Mouse (Mus musculus): ENCODE data around the gene Cmip.
"Not testable (repeated sequence)": the region's sequence is repeated elsewhere in the genome, so short reads cannot be mapped to it uniquely, and the experiment has no call there.

Cmip gene

GRCm38 (mm10) chr8:117420841-117421534, 164.1 kb downstream of the Cmip start:
- DNase-seq (ENCODE audit: low read depth, low spot score): no peak

DNA sequence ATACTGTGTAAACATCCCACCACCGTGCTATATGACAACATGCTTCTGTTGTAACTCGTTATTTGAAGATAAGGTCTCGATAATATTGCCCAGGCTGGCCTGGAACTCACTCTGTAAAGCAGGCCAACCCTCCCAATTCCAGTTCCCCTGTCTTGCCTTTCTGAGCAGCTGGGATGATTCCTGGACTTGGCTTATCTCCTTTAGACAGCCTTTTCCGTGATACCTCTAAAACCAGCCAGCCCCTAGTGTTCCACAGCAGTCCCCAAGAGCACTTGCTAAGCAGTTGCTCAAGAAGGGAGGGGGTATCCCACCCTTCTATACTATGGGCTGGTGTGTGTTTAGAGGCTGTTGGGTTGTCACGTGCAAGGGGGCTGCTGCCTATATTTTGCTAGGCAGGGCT, 165.0 kb downstream of the Cmip start:
- no peak for DNase-seq (ENCODE audit: low read depth, low spot score)

GRCm38 (mm10) chr8:117422343-117422742, 165.5 kb downstream of the Cmip start:
- no peak for DNase-seq (ENCODE audit: low read depth, low spot score)

DNA sequence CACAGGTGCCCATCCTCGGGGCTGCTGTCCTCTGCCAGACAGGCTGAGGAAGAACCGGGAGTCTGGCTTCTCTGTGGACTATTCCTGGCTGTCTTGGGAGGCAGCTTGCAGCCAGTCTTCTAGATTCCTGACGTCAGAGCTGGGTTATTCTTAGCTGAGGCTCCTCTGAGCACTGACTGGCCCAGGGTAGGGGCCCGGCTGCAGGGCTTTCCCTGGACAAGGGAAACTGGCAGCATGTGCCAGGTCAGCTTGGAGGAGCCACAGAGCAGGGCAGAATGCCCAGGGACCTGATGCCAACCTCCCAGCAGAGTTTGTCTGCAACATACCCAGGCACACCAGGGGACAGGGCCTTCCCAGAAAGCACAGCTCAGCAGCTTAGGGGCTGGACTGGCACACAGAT, 166.2 kb downstream of the Cmip start:
- DNase-seq (ENCODE audit: low read depth, low spot score): no peak

DNA sequence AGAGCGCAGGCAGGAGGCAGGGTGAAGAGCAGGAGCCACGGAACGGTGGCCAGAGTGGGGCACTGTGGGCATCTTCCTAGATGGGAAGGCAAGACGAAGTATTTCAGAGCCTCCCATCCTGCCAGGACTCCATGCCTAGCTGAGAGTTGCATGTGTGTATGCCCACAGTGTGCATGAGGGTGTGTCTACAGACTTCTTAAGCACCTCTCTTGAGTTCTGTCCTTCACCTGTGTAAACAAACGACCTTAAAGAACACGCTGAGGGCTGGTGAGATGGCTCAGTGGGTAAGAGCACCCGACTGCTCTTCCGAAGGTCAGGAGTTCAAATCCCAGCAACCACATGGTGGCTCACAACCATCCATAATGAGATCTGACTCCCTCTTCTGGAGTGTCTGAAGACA, 171.0 kb downstream of the Cmip start:
- not testable (repeated sequence) for DNase-seq (ENCODE audit: low read depth, low spot score)

- peak; percentile 23 for DNase-seq (ENCODE audit: low read depth, low spot score)
Measured at GRCm38 (mm10) chr8:117428524-117429162, 171.8 kb downstream of the Cmip start.

DNA sequence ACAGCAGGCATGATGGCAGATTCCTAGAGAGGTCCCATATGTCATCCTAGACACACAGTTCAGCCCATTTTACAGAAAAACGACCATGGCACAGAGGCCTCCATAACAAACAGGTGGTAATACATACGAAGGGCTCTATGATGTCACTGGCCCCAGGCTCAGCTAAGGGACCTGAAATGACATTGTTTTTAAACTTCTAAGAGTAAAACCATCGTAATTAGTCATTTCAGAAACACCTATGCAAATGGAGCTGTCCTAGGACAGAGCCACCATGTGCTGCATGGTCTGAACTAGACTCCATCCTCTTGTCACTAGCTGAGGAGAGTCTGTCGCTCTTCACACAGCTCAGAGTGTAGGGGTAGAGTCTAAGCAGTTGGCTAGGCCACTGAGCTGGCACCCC, 173.8 kb downstream of the Cmip start:
- DNase-seq (ENCODE audit: low read depth, low spot score): no peak

GRCm38 (mm10) chr8:117431554-117431953, 174.7 kb downstream of the Cmip start:
- DNase-seq (ENCODE audit: low read depth, low spot score): no peak

DNA sequence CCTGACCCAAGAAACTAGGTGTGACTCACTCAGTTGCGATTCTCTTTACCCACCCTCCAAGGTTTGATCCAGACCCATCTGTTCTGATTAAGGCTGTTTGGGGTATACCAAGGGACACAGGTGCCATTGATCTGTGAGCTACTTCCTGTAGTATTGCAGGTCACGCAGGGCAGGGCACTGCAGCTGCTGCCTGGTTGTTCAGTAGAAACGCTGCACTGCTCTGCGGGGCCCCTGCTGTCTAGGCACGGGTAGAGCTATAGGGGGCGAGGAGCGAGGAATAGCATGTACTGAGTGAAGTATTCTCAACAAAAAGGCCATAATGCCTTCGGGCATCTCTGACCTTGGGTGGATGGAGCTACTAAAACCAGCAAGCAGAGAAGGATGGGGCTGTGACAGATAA, 175.2 kb downstream of the Cmip start:
- DNase-seq (ENCODE audit: low read depth, low spot score): no peak

GRCm38 (mm10) chr8:117433968-117434367, 177.1 kb downstream of the Cmip start:
- no peak for DNase-seq (ENCODE audit: low read depth, low spot score)

- DNase-seq (ENCODE audit: low read depth, low spot score): no peak
Measured at GRCm38 (mm10) chr8:117436786-117437185, 179.9 kb downstream of the Cmip start.

DNA sequence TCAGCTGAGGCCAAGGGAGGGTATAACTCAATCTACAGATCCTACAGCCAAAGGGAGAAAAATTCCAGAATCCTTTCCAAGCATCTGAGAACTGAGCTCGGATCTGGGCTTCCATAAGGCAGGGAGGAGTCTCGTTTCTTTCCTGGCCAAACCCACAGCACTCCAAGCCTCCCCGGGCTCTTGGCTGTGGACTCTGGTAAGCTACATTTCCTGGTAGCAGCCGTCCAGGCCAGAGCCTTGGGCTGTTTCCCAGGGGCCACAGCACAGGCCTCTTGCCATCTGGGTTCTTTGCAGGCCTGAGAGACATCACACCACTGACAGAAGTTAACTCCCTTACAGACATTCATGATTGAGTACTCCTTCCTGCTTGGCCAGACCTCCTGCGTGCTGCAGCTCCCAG, 180.8 kb downstream of the Cmip start:
- DNase-seq (ENCODE audit: low read depth, low spot score): no peak

GRCm38 (mm10) chr8:117440317-117440716, 183.5 kb downstream of the Cmip start:
- no peak for DNase-seq (ENCODE audit: low read depth, low spot score)

- no peak for DNase-seq (ENCODE audit: low read depth, low spot score)
Measured at GRCm38 (mm10) chr8:117440759-117441158, 183.9 kb downstream of the Cmip start.

GRCm38 (mm10) chr8:117445507-117445906, 188.6 kb downstream of the Cmip start:
- DNase-seq (ENCODE audit: low read depth, low spot score): no peak

DNA sequence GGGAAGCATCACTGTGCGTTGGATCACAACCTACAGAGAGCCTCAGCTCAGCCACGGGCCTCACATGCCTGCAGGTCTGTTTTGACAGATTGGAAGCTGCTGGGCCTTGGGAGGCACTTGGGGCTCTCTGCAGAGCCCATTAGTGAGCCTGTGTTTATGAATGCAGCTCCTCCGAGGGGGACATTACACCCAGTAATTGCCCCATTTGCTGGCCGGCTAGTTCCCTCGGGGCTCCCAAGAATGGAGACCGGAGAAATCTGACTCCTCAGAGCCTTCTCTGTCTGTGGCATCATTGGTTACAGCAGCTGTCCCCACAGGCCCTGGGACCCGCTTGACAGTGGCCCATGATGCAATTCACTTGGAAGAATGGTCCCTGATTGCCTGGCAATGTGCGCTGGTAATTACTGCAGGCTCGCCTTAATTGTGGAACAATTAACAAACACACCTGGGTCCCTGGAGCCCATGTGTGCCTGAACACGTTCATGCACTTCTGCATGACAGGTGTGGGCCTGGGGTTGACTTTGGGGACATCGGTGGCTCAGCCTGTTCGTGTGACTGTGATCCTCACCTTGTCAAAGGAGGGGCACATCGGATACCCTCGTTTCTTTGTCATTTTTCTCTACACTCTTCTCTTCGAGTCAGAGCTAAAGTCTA, 189.6 kb downstream of the Cmip start:
- DNase-seq (ENCODE audit: low read depth, low spot score): peak; percentile 50

- DNase-seq (ENCODE audit: low read depth, low spot score): no peak
Measured at GRCm38 (mm10) chr8:117451072-117451471, 194.2 kb downstream of the Cmip start.

DNA sequence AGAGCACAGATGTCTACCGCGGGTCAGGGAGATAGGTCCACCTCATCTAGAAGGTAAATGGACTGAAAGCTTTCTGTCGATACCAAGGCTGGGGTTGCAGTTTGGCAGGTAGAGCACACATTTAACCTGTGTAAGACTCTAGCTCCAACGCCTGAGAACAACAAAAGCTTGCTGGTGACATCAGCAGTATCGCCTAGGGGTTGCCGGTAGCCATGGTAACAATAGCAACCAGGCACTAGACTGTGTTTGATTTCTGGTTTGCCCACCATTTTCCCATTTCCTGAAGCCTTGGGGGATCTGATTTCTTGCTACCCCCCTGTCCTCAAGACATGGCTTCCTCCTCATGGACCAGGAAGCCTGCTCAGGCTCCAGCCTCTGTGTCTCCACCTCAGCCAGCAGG, 197.1 kb downstream of the Cmip start:
- no peak for DNase-seq (ENCODE audit: low read depth, low spot score)

GRCm38 (mm10) chr8:117454516-117455116, 197.8 kb downstream of the Cmip start:
- no peak for DNase-seq (ENCODE audit: low read depth, low spot score)

GRCm38 (mm10) chr8:117455701-117456100, 198.8 kb downstream of the Cmip start:
- no peak for DNase-seq (ENCODE audit: low read depth, low spot score)

DNA sequence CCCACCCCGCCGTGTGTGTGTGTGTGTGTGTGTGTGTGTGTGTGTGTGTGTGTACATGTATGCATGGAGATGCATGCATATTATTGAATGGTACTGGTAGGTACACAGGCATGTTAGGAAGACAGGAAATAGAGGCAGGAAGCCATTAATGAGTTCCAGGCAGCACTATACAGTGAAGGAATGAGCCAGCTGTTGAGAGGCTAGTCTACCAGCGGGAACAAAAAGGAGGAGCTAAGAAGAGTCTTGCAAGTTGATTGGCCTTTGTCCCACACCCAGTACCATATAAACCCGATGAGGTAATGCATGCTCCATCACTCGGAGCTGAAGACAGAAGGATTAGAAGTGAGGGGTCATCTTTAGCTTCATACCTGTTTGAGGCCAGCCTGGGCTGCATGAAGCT, 201.6 kb downstream of the Cmip start:
- no peak for DNase-seq (ENCODE audit: low read depth, low spot score)

DNA sequence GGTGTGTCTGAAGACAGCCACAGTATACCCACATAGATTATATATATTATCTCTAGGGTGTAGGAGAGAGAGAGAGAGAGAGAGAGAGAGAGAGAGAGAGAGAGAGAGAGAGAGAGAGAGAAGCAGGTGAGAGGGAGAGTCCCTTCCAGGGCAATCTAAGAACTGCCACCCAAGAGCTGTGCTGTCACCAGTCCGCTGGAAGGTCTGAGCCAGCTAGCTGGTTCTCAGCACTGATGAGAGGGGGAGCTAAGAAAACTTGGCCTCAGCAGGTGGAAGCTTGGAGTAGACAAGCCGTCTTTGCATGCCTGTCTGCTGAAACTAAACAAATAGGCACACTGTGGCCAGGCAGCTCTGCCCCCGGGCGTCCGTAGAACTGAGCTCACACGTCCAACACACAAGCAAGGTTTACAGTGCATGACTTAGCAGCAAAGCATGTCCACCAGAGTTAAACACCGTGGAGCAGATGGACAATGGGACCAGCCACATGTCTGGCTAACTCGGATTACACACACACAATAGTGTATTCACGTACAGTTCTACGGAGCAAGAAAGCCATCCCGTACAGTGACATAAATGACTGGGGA, 205.9 kb downstream of the Cmip start:
- no peak for DNase-seq (ENCODE audit: low read depth, low spot score)

Data from mesoderm, embryonic 11.5 days (tissue).